Mouse (Mus musculus): Measurements from ENCODE around the gene Slc22a6.

DNA sequence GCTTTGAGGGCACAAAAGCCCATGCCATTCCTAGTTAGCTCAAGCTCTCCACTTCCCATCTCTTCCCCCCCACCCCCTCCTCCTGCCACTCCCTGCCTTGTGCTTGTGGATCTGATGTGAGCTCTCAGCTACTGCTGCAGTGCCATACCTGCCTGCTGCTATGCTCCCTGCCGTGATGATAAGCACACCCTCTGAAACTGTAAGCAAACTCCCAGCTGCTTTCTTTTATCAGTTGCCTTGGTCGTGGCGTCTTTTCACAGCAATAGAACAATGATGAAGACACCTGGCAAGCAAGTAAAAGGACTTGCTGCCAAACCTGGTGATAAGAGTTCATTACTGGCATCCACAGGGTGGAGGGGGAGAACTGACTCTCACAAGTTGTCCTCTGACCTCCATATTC lies 45.4 kb upstream of the Slc22a6 start:
- TF ChIP-seq CTCF (IDR thresholded peaks at IDR 0.05; ENCODE audit: low read depth) (no peak), EP300 (IDR thresholded peaks at IDR 0.05; ENCODE audit: low read depth) (no peak)
